Mouse (Mus musculus) urinary bladder, adult 18-20 months (tissue): ENCODE data around the gene Plppr4.

ENCODE experiments used
- DNase-seq, 2 experiments: peaks; one replicate each; pipeline ENCODE4 v3.0.0; 2022; ENCODE audit warnings: low spot score in 2 of 2, mixed read lengths in 2 of 2

Plppr4 gene

DNA sequence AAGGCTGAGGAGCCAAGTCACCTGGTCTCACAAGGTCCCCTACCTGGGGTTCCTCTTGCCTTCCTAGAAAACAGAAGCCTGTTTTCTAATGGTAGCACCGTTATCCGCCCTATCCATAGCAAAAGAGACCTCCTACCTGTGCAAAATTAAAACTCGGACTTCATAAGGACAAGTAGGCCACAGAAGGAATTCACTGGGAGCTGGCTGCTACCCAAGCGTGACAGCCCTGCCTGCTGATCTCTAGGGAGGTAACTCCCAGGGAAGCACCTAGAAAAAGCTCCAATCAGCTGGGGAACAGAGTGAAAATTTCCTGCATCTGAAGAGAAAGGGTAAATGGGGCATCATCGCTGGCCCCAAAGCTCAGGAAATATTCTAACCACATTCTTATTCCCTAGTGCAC lies at the start of gene Plppr4:
Plppr4 (minus strand) TSS at position 349 of the 400 bp plus-strand sequence.
- DNase-seq: no peak

DNA sequence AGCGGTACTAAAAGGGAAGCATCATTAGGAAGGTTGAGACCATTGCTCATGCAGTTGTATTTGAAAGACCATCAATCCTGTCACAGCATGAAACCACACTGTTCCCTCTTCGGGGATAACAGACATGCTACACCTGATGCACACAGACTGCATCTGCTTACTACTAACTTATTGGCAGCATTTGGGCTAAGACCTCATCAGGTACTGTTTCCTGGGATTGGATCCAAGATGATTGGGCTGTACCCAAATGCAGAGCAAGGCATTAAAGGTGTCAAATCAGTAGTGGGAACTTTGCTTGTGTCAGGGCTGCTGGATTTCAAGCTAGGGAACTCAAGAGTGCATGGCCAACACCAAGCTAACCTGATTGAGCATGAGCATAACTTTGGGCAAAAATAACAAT lies 45.1 kb upstream of the Plppr4 start:
- DNase-seq: no peak

DNA sequence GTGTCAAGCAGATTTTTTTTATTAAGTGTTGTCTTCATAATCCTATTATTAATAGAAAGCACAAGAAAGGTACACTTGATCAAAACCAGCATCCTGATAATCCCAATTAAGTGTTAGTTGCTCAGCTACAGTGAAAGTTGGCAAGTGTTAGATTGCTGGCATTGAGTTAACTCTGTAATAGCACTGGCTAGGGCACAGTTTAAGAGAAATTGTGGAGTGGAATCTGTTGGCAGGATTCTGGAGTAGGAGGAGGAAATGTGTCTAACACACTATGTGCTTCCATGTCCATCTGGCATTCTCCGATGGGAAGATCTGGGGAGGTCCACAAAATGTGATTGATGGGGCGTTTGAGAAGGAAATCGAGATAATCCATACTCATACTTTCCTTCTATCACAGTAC lies 43.1 kb upstream of the Plppr4 start:
- no peak for DNase-seq

DNA sequence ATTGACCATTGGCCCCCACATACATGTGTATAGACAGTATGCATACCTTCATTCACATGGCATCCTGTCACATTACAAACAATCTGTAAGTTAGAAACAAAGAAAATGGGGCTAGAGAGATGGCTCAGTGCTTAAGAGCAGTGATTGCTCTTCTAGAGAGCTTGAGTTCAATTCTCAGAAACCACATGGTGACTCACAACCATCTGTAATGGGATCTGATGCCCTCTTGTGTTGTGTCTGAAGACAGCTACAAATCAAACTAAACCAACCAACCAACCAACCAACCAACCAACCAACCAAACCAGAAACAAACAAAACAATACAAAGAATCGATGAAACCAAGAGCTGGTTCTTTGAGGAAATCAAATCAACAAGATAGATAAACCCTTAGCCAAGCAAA lies 5.4 kb upstream of the Plppr4 start:
- DNase-seq: no peak

DNA sequence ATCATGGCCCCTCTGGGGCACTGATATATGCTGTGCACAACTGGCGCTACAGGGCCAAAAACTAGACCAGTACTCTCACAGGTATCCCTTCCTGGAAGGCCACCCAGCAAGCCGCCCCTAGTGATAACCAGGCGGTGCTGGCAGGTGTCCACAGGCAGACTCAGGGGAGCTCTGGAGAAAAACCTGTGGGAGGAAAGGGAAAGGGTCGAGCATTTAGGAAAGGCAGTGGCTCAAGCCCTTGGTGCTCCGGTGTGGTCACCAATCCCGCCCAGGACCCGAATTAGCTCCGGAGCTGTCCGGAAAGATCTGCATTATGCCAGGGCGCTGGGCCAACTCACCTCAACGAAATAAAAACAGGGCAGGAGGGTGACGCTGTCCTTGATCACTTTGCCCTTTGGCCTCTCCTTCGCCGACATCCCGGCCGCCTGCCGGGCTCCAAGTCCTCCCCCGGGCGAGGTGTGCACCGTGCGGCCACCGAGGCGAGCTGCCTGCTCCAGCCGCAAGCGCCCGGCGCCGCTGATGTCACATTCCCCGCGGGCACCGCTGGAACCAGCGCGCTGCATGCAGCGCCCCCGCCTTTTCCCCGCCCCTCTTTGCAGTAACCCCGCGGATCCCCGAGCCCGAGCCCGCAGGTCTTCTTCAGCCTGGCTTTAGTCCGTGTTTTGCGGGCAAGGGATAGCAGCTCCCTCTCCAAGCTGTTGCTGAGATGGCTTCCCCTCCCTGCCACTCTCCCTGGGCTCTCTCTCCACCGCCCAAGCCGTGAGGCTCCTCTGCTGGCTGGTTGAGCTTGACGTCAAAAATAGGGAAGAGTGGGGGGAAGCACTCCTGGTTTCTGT lies 772 bp downstream of the Plppr4 start:
- DNase-seq: no peak

DNA sequence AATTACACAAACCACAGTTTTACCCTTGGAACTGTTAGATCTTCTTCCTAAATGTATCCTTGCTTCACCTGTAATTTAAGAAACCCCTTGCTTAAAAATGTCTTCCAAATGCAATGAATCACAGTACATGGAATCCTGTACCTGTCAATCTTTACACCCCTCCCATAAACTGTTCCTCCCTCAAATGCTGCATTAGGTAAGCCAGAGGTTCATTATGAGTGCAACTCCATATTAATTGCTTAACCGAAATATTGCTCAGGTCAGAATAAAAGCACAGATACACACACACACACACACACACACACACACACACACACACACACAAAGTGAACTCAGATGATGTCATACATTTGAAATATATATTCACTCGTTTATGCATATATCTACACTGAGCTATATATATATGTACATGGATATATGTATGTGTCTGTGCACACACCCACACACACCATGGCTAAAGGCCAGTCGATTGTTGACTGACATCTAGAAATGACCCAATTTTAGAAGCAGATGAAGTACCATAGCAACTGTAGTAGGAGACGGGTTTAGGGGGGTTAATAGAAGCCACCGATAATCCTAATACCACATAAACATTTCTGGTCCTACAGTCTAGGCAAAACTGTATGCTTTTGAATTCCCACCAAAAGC lies 1.6 kb downstream of the Plppr4 start:
- DNase-seq: no peak

DNA sequence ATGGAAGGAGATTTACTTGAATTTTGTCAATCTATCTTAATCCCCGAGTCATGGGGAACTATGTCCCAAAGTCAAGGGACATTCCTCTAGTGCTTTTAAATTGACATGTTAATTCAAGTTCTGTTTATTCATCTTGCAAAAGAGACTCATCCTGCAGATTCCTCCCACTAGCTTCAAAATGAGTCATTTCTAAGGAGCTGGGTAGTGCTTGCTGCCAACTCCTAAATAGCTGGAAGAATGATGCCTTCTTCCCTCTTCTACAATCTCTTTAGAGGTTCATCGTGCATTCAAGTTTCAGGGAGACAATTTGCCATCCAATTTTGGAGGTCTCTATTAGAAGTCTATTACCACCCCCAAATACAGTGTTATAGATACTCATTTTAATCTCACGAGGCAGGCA lies 3.3 kb downstream of the Plppr4 start:
- DNase-seq: no peak

DNA sequence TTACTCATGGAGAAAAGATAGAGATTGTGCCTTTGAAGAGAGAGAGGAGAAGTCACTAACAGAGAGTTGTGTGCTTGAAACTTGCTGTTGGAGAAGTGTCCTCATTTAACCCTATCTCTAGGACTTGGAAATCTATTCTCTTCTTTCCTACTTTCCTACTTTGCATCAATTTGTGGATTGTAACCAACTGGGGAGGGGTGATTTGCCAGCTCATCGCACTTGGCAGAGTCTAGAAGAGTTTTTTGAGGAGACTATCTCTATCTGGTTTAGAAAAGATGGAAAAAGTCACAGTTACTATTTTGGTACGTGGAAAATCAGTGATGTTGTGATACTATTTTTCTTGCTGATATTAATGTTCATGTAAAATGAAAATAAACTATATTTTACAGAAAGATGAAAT lies 6.7 kb downstream of the Plppr4 start:
- no peak for DNase-seq

DNA sequence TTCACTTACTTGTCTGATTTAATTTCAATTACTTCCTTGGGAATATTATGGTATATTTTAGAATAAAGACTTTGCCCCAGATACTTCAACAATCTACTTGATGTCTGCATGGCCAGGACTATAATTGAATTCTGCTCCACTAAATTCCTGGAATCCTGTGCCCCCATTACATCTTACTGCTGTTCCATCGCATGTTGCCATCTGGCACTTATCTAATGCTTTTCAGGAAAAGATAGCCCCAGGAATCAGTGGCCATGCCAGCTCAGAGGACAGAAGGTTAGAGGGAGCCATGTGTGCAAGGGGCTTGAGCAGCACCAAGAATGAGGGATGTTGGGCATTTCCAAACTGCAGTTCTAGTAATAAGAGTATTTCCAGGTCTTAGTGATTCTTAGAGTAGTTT lies 14.3 kb downstream of the Plppr4 start:
- DNase-seq: no peak

DNA sequence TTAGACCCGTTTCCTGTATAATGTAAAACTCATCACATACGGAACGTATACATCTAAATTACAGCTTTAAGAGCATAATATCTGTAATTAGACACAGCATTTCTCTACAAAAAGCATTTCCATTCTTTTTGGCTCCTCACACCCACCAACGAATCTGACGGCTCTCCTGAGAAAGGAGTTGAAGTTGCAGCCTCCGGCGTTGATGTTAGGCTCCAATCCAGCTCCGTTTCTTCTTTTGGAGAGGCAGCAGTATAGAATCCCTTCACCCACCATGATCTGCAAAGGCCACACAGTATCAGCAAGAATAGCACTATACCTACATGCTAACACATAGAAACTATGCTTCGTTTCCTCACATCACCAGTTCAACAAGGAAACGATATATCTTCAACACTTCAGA lies 29.2 kb downstream of the Plppr4 start:
- DNase-seq: no peak

DNA sequence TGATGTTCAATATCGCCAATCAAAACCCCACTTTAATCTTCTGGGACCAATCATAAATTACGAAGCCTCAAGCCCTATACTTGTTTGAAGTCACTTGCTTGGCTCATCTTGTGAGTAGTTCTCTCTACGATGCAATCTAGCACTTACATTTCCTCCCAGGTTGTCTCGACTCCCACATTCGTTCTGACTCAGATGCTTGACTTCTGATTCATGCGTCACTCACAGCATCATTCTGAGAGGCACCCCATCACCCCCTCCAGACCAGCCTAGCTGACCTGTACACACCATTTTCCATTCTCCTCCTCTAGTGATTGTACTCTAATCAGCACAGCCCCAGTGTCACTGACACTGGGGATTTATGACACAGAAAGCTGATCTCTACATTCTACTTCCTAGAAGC lies 31.2 kb downstream of the Plppr4 start:
- DNase-seq: no peak

DNA sequence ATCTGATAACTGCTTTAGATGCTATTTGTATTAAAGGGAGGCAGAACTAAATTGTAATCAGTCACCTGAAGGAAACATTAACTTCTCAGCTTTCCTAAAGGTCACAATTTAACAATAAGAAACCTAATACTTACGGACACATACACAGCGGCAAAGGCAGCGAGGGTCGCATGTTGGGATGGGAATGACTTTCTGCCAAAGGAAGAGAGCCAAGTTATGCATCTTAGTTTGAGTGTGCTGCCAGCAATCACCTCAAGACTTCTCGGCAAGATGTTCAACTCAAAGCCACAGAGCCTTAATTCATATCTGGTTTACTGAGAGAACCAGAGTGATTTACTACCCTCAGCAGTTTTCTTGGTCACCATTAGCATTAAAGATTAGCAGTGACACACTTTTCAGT lies 34.1 kb downstream of the Plppr4 start:
- DNase-seq: no peak

DNA sequence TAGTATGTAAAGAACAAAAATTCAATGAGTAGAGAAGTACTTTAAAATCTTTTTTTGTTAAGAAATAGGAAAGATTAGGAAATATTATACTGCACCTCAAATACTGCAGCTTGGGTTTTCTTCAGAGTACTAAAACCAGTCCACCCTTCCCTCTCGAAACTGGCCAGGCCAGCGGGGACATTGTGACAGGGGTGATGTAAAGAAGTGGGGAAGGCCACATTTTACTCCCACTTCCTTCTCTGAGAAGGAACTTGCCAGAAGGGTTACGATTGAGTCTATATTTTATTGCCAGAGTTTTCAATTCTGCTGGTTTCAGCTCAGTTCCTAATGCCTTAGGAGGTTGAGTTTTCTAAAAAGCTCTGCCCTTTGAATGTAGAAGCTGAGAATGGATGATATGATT lies 41.0 kb downstream of the Plppr4 start:
- DNase-seq: no peak

DNA sequence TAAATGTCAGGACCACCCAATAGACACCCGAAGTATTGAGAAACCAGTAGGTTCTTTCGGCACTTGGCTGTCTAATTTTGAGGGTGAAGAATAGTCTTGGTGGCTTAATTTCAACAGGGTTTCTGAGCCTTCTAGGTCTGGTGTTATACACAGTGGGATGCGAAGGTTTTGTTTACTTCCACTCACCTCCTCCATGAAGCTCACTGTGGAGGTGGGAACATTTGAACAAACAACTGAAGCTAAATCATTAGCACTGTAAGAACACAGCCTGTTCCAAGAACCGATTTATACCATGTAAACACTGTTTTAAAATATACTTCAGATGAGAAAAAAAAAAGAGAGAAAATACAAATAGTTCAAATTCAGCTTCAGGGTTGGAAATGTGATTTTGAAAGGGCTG lies 47.3 kb downstream of the Plppr4 start:
- DNase-seq: no peak

DNA sequence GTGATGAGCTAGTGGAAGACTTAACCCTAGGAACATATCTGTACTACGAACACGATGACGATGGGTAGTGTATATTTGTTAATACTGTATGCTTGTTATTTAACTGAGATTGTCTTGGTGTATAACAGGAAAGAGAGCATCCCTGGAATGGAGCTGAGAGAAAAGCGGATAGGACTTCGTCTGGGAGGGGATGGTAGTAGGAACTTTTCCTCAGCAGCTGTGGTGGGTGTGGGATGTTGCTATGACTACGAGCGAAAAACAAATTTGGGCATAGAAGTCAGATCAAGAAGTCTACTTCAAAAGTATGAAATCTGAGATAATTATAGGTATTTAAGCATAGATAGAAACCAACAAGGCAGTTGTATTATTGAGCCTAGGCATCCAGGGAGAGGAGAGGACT lies 48.6 kb downstream of the Plppr4 start:
- DNase-seq: no peak

DNA sequence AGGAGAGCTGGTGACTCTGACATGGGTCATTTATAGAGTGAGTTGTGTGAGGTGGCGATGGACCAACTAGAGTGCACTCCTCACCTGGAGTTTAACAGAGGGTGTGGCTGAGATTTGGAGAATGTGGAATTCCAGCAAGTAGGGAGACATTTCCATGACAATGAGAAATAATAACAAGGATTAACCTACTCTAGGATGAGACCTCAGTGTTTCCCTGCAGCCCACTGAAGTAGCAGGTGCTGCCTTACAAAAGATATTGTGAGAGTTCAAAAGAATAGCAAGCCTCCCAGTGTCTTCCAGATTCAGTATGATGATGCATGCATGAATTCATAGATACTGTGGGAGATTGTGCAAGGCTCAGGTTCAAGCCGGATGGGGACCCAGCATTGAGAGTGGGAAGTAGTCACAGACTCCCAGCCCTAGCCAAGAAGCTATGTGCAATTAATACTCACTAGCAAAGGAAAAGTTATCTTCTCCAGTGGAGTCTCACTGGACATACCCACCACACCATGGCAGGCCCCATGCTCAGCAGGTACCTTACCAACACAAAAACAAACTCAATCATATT lies 49.8 kb downstream of the Plppr4 start:
- DNase-seq: no peak

DNA sequence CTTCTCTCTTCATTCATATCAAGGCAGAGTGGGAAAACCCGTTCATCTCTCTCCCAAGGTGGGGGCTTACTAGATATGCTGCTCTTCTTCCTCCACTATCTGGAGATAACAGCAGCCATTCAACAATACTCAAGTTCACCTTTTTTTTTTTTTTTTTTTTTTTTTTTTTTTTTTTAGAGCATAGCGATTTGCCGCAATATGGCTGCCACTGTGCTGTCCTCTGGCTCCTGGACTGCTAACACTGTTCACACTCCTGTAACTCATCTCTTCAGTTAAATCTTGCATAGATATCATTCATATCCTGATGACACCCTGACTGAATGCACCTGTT lies 51.1 kb downstream of the Plppr4 start:
- DNase-seq: no peak

DNA sequence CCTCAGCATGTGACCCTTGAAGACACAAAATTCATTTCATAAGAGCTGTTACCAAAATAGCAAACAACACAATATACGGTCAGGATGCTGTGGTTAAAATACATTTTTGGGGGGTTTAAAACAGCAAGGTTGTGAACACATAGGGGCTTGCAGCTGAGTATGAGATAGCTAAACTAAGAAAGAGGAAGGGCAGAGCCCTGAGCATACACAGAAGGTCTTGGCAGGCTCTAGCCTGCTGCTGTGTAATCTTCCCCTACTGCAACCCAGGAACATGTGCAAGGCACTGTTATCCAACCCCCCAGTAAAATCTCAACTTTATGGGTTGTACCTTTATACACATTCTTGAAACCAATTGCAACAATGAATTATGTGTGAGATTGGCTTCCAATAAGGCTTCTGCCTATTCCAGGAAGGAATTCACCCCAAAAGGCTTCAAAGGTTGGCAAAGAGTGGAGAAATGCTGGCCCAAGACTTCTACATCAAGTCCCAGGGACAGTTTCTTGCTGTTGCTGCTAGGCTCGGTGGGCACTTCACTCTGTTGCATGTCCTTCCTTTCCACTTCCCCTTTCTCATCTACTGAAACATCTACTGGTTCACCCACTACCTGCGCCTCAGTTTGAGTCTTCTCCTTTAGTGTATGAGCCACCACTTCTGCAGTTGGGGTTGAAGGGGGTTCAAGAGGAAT lies 51.6 kb downstream of the Plppr4 start:
- no peak for DNase-seq

DNA sequence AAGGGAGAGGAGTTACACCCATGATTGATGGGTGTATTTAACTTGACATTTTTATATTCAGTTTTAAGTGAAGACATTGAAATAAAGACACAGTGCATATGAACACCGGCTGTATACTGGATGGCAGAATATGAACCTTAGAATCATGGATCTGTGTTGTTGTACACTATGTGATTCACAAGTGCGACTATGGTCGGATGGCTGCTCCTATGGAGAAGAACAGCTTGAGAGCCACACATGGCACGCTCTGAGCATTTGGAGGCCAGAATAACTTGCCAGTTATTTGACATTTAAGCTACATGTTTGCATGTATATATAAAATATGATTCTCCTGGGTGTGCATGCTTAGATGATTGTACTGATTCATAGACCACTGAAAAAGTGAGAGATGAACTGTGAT lies 53.1 kb downstream of the Plppr4 start:
- DNase-seq: no peak

DNA sequence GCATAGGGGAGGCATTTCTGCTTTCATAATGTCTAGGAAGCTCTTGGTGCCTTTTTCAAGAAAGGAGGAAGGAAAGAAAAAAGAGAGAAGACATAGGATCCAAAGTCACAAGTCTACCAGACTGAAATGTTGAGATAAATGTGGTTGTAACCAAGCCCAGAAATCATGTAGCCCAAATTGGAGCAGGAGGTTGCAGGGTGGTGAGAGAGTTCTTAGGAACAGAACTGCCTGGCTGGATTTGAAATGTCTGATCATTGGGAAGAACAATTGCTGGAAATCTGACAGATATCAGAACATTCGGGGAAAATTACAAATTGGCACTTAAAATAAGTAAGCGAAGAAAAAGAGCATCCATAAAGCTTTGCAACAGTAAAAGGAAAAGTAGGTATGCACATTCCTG lies 56.6 kb downstream of the Plppr4 start:
- no peak for DNase-seq

DNA sequence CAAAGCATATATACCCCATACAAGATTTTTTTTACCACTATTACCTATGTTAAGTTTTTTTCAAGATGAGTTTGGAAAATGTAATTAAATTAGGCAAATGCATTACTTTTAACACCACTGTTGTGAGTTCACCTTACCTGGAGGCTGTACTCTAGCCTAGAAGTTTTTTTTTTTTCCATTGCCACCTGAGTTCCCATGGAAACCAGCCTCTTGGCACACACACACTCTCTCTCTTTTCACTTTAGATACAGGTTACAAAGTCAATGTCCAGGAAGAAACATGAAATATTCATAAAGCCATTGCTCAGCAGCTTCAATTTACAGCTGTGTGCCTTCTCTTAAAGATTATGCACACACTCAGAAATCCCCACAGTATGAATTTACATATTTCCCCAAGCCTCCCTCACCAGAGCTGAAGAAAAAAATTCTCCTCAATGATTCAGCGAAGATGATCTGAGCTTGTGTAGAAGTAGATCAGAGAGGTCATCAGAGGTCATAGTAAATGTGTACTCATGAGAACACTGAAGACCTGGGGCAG lies 59.9 kb downstream of the Plppr4 start:
- DNase-seq: no peak

DNA sequence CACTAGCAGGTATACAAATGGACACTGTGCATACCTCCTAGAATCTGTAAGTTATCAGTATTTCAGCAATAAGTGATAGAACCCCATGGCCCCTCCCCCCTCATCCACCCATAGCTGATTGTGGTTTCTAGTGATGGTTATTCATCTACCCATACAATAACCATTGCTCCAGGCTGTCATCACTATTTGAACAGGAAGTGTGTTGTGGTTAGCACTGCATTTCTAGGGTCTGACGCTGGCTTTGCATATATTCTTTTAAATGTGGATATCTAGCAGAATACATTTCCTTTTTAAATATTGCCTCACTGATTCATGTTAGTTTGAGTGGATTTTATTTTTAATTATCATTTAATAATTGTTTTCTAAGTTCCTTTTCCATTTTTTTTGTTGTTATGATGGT lies 62.9 kb downstream of the Plppr4 start:
- DNase-seq: no peak
